Comparison of ENCODE assay signal across 7 mouse cellular contexts in the genomic region with DNA sequence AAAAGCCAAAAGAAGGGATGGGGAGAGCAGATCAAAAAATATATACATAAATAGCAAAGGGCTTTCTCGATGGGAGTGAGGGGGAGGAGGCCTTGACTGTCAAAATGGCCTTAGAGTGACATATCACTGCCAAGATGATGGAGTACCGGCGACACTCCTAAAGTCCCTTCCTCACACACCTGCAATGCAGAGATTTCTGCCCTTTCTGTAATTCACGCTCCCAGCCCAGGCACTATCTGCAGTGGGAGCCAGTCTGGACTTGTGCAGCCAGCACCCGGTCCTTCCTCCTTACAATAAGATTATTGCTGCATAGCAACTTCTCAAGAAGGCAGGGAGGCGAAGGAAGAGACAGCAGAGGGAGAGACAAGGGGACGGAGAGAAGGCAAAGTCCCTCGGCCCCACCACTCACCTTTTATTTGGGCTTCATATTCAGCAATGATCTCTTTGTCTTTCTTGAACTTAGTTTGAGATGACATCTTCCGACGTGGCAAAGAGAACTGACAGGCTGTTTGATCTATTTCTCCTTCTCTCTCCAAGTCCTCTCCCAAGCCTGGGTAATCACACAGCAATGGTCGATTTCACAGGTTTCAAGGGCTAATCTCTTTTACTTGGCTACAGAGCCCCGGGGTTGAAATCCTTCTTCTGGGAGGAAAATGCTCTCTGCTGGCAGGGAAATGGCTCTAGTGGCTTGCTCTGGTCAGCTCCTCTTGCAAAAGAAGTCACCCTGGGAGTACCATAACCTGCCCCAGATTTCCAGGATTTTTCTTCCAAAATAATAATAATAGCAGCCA. TPM values are rescaled to one million over a fixed set of nuclear protein-coding genes. Genes with fewer than 3 reads are reported as not detected.
DNase-seq lines count a peak whose midpoint lies in the region; ATAC-seq lines count a peak whose summit lies in the region.

No protein-coding gene starts in this region.

- H3K27me3 ChIP-seq in megakaryocyte, embryonic 14.5 days (replicated peaks): no peaks in the 10 kb centered on the region
- no peaks in the 10 kb centered on the region for H3K27me3 ChIP-seq in forebrain, embryonic 12.5 days
- H3K27me3 ChIP-seq in kidney, embryonic 15.5 days: no peaks in the 10 kb centered on the region
- H3K27me3 ChIP-seq in neural tube, embryonic 11.5 days (ENCODE audit: control insufficient read depth, insufficient read depth, low read length): no peaks in the 10 kb centered on the region

- DNase-seq in cerebellum, adult 11-12 months: peak; percentile 60
- DNase-seq in neural tube, embryonic 11.5 days (ENCODE audit: low spot score): peak; percentile 53
- no peak for DNase-seq in ovary, postnatal 10 days (ENCODE audit: low spot score)

- peak overlapping the region; percentile 87 for H3K9ac ChIP-seq in forebrain, embryonic 12.5 days
- H3K9ac ChIP-seq in kidney, embryonic 15.5 days: peak overlapping the region; percentile 53
- peak overlapping the region; percentile 93 for H3K9ac ChIP-seq in neural tube, embryonic 11.5 days (ENCODE audit: low read length)

- ATAC-seq in megakaryocyte, adult 5-6 weeks (ENCODE audit: poor library complexity, severe bottlenecking): no peak
- peak; percentile 5; the same call in 1 of the 2 replicates for ATAC-seq in forebrain, embryonic 12.5 days (ENCODE audit: low FRiP score)
- no peak for ATAC-seq in kidney, embryonic 15.5 days (replicated peaks; ENCODE audit: low FRiP score)
- 0 out of 2 replicates have a peak, but pooled peaks have one; percentile 3 for ATAC-seq in neural tube, embryonic 11.5 days (ENCODE audit: insufficient read depth, low FRiP score, low TSS enrichment)

- peaks cover 91% of the 10 kb centered on the region for H3K4me1 ChIP-seq in megakaryocyte, embryonic 14.5 days
- peaks cover 68% of the 10 kb centered on the region for H3K4me1 ChIP-seq in forebrain, embryonic 12.5 days
- peaks cover 38% of the 10 kb centered on the region for H3K4me1 ChIP-seq in kidney, embryonic 15.5 days
- H3K4me1 ChIP-seq in neural tube, embryonic 11.5 days (ENCODE audit: control insufficient read depth, insufficient read depth, low read length): peaks cover 29% of the 10 kb centered on the region

- 1% methylated on average over 12 of the region's 12 CpGs for WGBS in forebrain, embryonic 12.5 days
- 13% methylated on average over 12 of the region's 12 CpGs for WGBS in kidney, embryonic 15.5 days
- WGBS in neural tube, embryonic 11.5 days: 10% methylated on average over 12 of the region's 12 CpGs

- H3K4me2 ChIP-seq in forebrain, embryonic 12.5 days: peak overlapping the region; percentile 74
- peak overlapping the region; percentile 84 for H3K4me2 ChIP-seq in kidney, embryonic 15.5 days
- H3K4me2 ChIP-seq in neural tube, embryonic 11.5 days (ENCODE audit: low read depth): peak overlapping the region; percentile 75

- H3K9me3 ChIP-seq in megakaryocyte, embryonic 14.5 days: no peaks in the 10 kb centered on the region
- H3K9me3 ChIP-seq in forebrain, embryonic 12.5 days: no peaks in the 10 kb centered on the region
- no peaks in the 10 kb centered on the region for H3K9me3 ChIP-seq in kidney, embryonic 15.5 days (replicated peaks)
- H3K9me3 ChIP-seq in neural tube, embryonic 11.5 days (ENCODE audit: control insufficient read depth, low read length): no peaks in the 10 kb centered on the region

- H3K4me3 ChIP-seq in megakaryocyte, embryonic 14.5 days (replicated peaks): peak overlapping the region; percentile 98
- peak overlapping the region; percentile 84 for H3K4me3 ChIP-seq in forebrain, embryonic 12.5 days (replicated peaks)
- peak overlapping the region; percentile 56 for H3K4me3 ChIP-seq in kidney, embryonic 15.5 days (replicated peaks)
- peak overlapping the region; percentile 85 for H3K4me3 ChIP-seq in neural tube, embryonic 11.5 days (ENCODE audit: low read depth, low read length)

- peak overlapping the region; percentile 87 for H3K27ac ChIP-seq in forebrain, embryonic 12.5 days
- H3K27ac ChIP-seq in kidney, embryonic 15.5 days: peak overlapping the region; percentile 59
- H3K27ac ChIP-seq in neural tube, embryonic 11.5 days (ENCODE audit: low read depth, low read length): peak overlapping the region; percentile 92

- peaks cover 29% of the 10 kb centered on the region for H3K36me3 ChIP-seq in megakaryocyte, embryonic 14.5 days (replicated peaks; ENCODE audit: low read length)
- H3K36me3 ChIP-seq in forebrain, embryonic 12.5 days (replicated peaks): peaks cover 22% of the 10 kb centered on the region
- no peaks in the 10 kb centered on the region for H3K36me3 ChIP-seq in kidney, embryonic 15.5 days
- peaks cover 2% of the 10 kb centered on the region; the same call in 1 of the 2 replicates for H3K36me3 ChIP-seq in neural tube, embryonic 11.5 days (ENCODE audit: control insufficient read depth, insufficient read depth, low read length)

RNA-seq across cellular contexts. Expression of a gene that starts 0.8 kb away (rescaled TPM):
- 8.3 and 10.8 TPM in 2 replicates for polyA plus RNA-seq in megakaryocyte, embryonic 14.5 days (2012; ENCODE audit: insufficient read depth, low replicate concordance)
- total RNA-seq in megakaryocyte, adult 5-6 weeks (2015): 3.5 and 6.1 TPM in 2 replicates
- 2.7 and 2.8 TPM in 2 replicates for total RNA-seq in megakaryocyte, adult 5-6 weeks (2017)
- polyA plus RNA-seq in forebrain, embryonic 12.5 days (2016; fragmentation: Nextera tagmentation; extraction: Ambion mirVana): 36.6 and 39.9 TPM in 2 replicates
- polyA plus RNA-seq in kidney, embryonic 15.5 days (2015; fragmentation: Nextera tagmentation; extraction: Ambion mirVana): 4.9 and 5.1 TPM in 2 replicates
- 37.4 and 42.0 TPM in 2 replicates for polyA plus RNA-seq in neural tube, embryonic 11.5 days (2014; fragmentation: Nextera tagmentation; extraction: Ambion mirVana)

Comparison
In these comparisons a context has a peak if more than half of its experiments do, and no peak if none do; other contexts are left out.
1. ATAC-seq: peak in forebrain, embryonic 12.5 days (single experiment) and neural tube, embryonic 11.5 days (single experiment); none in megakaryocyte, adult 5-6 weeks (single experiment) and kidney, embryonic 15.5 days (single experiment).
2. Peak in every context shown above with its lines, with median percentiles within 50 percentile points of each other: H3K4me3 ChIP-seq, H3K27ac ChIP-seq, H3K4me2 ChIP-seq and H3K9ac ChIP-seq.